Mouse (Mus musculus) heart, adult 2 months (tissue): ENCODE measurements around the gene Atp6v1fnb.

Source experiments
- CTCF ChIP-seq: fragments of 200-600 bp; IDR thresholded peaks from 2 replicates; pipeline ENCODE4 v1.8.1; 2022; ENCODE audit warnings: antibody characterized with exemption, mild to moderate bottlenecking, moderate library complexity
- EP300 ChIP-seq: fragments of 200-500 bp; IDR thresholded peaks from 2 replicates; pipeline ENCODE4 v1.6.1; 2011; ENCODE audit warnings: low read depth, low read length, control low read depth; ENCODE audit not compliant: insufficient read depth

GRCm38 (mm10) chr6:29450667-29451066, 20.6 kb upstream of the Atp6v1fnb start:
- TF ChIP-seq EP300: no peak
- no peak for TF ChIP-seq CTCF
